ENCODE assay signal across 8 mouse cellular contexts in the genomic region with DNA sequence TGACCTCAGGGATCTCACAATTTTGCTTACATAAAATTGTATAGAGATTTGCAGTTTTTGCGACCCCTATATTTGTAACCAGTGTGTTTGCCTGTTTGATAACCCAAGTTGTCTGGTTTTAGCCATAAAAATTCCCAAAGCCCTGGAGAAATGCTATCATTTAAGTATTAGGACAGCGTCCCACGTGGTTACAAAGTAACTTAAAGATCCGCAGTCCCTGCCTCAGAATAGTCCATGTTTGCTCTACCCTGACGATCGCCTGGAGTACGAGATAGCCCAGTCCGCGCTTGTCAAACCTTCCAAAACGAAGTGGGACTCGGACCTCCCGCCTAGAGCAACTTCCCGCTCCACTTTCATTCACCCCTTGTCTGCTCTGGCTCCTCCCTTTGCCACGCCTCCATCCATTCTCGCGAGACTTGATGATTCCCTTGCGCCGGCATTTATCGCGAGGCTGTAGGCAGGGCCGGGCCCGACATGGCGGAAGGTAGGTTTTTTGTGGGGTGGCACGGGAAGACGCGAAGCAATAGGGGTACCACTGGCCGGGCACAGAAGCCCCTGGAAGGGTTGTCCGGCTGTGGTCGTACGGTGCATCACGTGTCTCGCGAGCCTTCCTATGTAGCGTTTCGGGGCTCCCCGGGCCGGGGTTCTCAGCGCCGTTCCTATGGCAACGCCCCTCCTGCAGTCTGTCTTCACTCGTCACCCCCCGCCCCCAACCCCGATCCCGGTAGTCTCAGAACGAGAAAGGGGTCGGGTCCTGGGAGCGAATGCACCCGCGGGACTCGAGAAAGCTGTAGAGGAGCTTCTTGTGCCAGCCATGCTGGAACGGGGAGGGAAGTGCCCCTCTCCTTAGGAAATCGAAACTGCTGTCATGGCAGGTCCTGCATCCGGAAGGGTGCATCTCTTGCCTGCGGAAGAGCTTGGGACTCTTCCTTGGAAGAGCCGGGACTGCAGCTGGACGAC. TPM values are rescaled to one million over a fixed set of nuclear protein-coding genes. Genes with fewer than 3 reads are reported as not detected.
DNase-seq lines count a peak whose midpoint lies in the region; ATAC-seq and TF ChIP-seq lines count a peak whose summit lies in the region.

Ankfy1 (plus strand) TSS at position 456 of the 960 bp plus-strand sequence.

- under 1% methylated on average over 56 of the region's 56 CpGs for WGBS in heart, embryonic 12.5 days
- under 1% methylated on average over 56 of the region's 56 CpGs for WGBS in kidney, postnatal 0 days
- under 1% methylated on average over 56 of the region's 56 CpGs for WGBS in liver, embryonic 11.5 days
- WGBS in stomach, embryonic 14.5 days = under 1% methylated on average over 54 of the region's 56 CpGs

- no peaks in the 10 kb centered on the region for H3K27me3 ChIP-seq in heart, embryonic 12.5 days (replicated peaks)
- no peaks in the 10 kb centered on the region for H3K27me3 ChIP-seq in kidney, postnatal 0 days (ENCODE audit: insufficient read depth, low read length)
- no peaks in the 10 kb centered on the region for H3K27me3 ChIP-seq in liver, embryonic 11.5 days (replicated peaks; ENCODE audit: control insufficient read depth, insufficient read depth, low read length)
- no peaks in the 10 kb centered on the region for H3K27me3 ChIP-seq in stomach, embryonic 14.5 days (ENCODE audit: control insufficient read depth, insufficient read depth, low read length)

- ATAC-seq in erythroid progenitor cell, adult 5-6 weeks (replicated peaks; ENCODE audit: low FRiP score, poor library complexity, severe bottlenecking) = peak; percentile 84
- peak; percentile 98 for ATAC-seq in heart, embryonic 12.5 days (ENCODE audit: insufficient number of reproducible peaks, low FRiP score)
- peak; percentile 98 for ATAC-seq in kidney, postnatal 0 days (replicated peaks; ENCODE audit: low FRiP score, low read depth)
- ATAC-seq in liver, embryonic 11.5 days (replicated peaks; ENCODE audit: low FRiP score) = peak; percentile 90
- peak; percentile 97 for ATAC-seq in stomach, embryonic 14.5 days (ENCODE audit: insufficient number of reproducible peaks, insufficient read depth, low FRiP score, low read depth)

- H3K4me1 ChIP-seq in heart, embryonic 12.5 days (replicated peaks) = peaks cover 17% of the 10 kb centered on the region
- peaks cover 20% of the 10 kb centered on the region; the same call in 1 of the 2 replicates for H3K4me1 ChIP-seq in kidney, postnatal 0 days (replicated peaks; ENCODE audit: insufficient read depth, low read length)
- H3K4me1 ChIP-seq in liver, embryonic 11.5 days (replicated peaks; ENCODE audit: control insufficient read depth, insufficient read depth, low read length) = peaks cover 34% of the 10 kb centered on the region
- H3K4me1 ChIP-seq in stomach, embryonic 14.5 days (ENCODE audit: control insufficient read depth, insufficient read depth, low read length) = peaks cover 14% of the 10 kb centered on the region

- peak within 1 kb of the TSS; percentile 87 for H3K9ac ChIP-seq in heart, embryonic 12.5 days
- peak within 1 kb of the TSS; percentile 88 for H3K9ac ChIP-seq in kidney, postnatal 0 days (ENCODE audit: low read depth, low read length)
- peak within 1 kb of the TSS; percentile 74 for H3K9ac ChIP-seq in liver, embryonic 11.5 days (ENCODE audit: low read depth, low read length)
- H3K9ac ChIP-seq in stomach, embryonic 14.5 days (replicated peaks; ENCODE audit: low read depth, low read length) = peak within 1 kb of the TSS; percentile 62

- TF ChIP-seq CTCF in kidney, postnatal 0 days (IDR thresholded peaks at IDR 0.05; ENCODE audit: low read depth) = no peak

- peaks cover 8% of the 10 kb centered on the region for H3K36me3 ChIP-seq in heart, embryonic 12.5 days
- no peaks in the 10 kb centered on the region for H3K36me3 ChIP-seq in kidney, postnatal 0 days (ENCODE audit: insufficient read depth, low read length)
- no peaks in the 10 kb centered on the region for H3K36me3 ChIP-seq in liver, embryonic 11.5 days (ENCODE audit: control insufficient read depth, insufficient read depth, low read length)
- peaks cover 9% of the 10 kb centered on the region for H3K36me3 ChIP-seq in stomach, embryonic 14.5 days (ENCODE audit: control insufficient read depth, insufficient read depth, low read length)

- H3K4me3 ChIP-seq in heart, embryonic 12.5 days = peak within 1 kb of the TSS; percentile 67
- peak within 1 kb of the TSS; percentile 83 for H3K4me3 ChIP-seq in kidney, postnatal 0 days (replicated peaks; ENCODE audit: low read depth, low read length)
- peak within 1 kb of the TSS; percentile 65 for H3K4me3 ChIP-seq in liver, embryonic 11.5 days (ENCODE audit: low read depth, low read length)
- H3K4me3 ChIP-seq in stomach, embryonic 14.5 days (ENCODE audit: low read depth, low read length) = peak within 1 kb of the TSS; percentile 58

- peak; percentile 95 for DNase-seq in CD4-positive helper T cell, adult 2 months (ENCODE audit: low read depth, low spot score)
- peak; percentile 89 for DNase-seq in brain, embryonic 18.5 days (ENCODE audit: low read depth, low spot score)
- DNase-seq in kidney, postnatal 0 days (ENCODE audit: low spot score) = peak; percentile 96
- peak; percentile 97 for DNase-seq in liver, embryonic 11.5 days (ENCODE audit: low spot score)
- peak; percentile 98 for DNase-seq in naive thymus-derived CD4-positive, alpha-beta T cell, adult 2 months (ENCODE audit: low read depth)

- peak within 1 kb of the TSS; percentile 63 for H3K27ac ChIP-seq in heart, embryonic 12.5 days (ENCODE audit: poor library complexity, severe bottlenecking)
- peak within 1 kb of the TSS; percentile 83 for H3K27ac ChIP-seq in kidney, postnatal 0 days
- H3K27ac ChIP-seq in liver, embryonic 11.5 days (ENCODE audit: low read depth, low read length) = peak within 1 kb of the TSS; percentile 92
- peak within 1 kb of the TSS; percentile 56 for H3K27ac ChIP-seq in stomach, embryonic 14.5 days (ENCODE audit: low read length)

- peak within 1 kb of the TSS; percentile 92 for H3K4me2 ChIP-seq in heart, embryonic 12.5 days
- peak within 1 kb of the TSS; percentile 81 for H3K4me2 ChIP-seq in kidney, postnatal 0 days (ENCODE audit: low read length)
- peak within 1 kb of the TSS; percentile 90 for H3K4me2 ChIP-seq in liver, embryonic 11.5 days
- peak within 1 kb of the TSS; percentile 83 for H3K4me2 ChIP-seq in stomach, embryonic 14.5 days (replicated peaks; ENCODE audit: low read depth, low read length)

- no peaks in the 10 kb centered on the region for H3K9me3 ChIP-seq in heart, embryonic 12.5 days (replicated peaks)
- no peaks in the 10 kb centered on the region for H3K9me3 ChIP-seq in kidney, postnatal 0 days (replicated peaks; ENCODE audit: low read length)
- H3K9me3 ChIP-seq in liver, embryonic 11.5 days (ENCODE audit: control insufficient read depth, low read length) = no peaks in the 10 kb centered on the region
- H3K9me3 ChIP-seq in stomach, embryonic 14.5 days (ENCODE audit: control insufficient read depth, low read depth, low read length) = no peaks in the 10 kb centered on the region

RNA-seq across cellular contexts. Expression of gene Ankfy1, which starts in this region (rescaled TPM):
- 56.2 and 75.3 TPM in 2 replicates for total RNA-seq in erythroid progenitor cell, adult 5-6 weeks (2015; ENCODE audit: low replicate concordance)
- total RNA-seq in erythroid progenitor cell, adult 5-6 weeks (2017; ENCODE audit: low replicate concordance) = 56.1 and 64.0 TPM in 2 replicates
- polyA plus RNA-seq in heart, embryonic 12.5 days (2016; fragmentation: Nextera tagmentation; extraction: Ambion mirVana) = 25.8 and 27.8 TPM in 2 replicates
- polyA plus RNA-seq in kidney, postnatal 0 days (2015; fragmentation: Nextera tagmentation; extraction: Ambion mirVana) = 11.8 and 12.6 TPM in 2 replicates
- polyA plus RNA-seq in liver, embryonic 11.5 days (2014; fragmentation: Nextera tagmentation; extraction: Ambion mirVana) = 25.4 and 26.1 TPM in 2 replicates
- polyA plus RNA-seq in stomach, embryonic 14.5 days (2014; fragmentation: Nextera tagmentation; extraction: Ambion mirVana) = 36.4 and 40.4 TPM in 2 replicates

Comparison
In these comparisons a context has a peak if more than half of its experiments do, and no peak if none do; other contexts are left out.
1. Peak in every context shown above with its lines: DNase-seq, ATAC-seq, H3K4me3 ChIP-seq and H3K27ac ChIP-seq.